Mouse (Mus musculus) myocyte (in vitro differentiated cells): ENCODE measurements at regions not wholly inside any gene's neighbourhood (a gene's known extent, or its start where the extent isn't known, plus 50 kb on each side); places are given as distances from the start of the nearest gene placed in this dataset.

ENCODE experiments used
- H3K27me3 ChIP-seq: one replicate; pipeline ENCODE4 v1.6.1; 2011; ENCODE audit not compliant: control insufficient read depth, insufficient read depth, insufficient read length
- H3K36me3 ChIP-seq: one replicate; pipeline ENCODE4 v1.6.1; 2011; ENCODE audit not compliant: control insufficient read depth, insufficient read depth
- H3K4me2 ChIP-seq: one replicate; pipeline ENCODE4 v1.6.1; 2011; ENCODE audit warnings: low read depth, control low read depth
- H3K4me3 ChIP-seq: one replicate; pipeline ENCODE4 v1.5.1; 2011; ENCODE audit warnings: mild to moderate bottlenecking, control low read depth, moderate library complexity
- H3K79me2 ChIP-seq: one replicate; pipeline ENCODE4 v1.6.1; 2011; ENCODE audit not compliant: control insufficient read depth, insufficient read depth
- H3ac ChIP-seq: one replicate; pipeline ENCODE4 v1.6.1; 2011; ENCODE audit not compliant: control insufficient read depth, insufficient read length
- CEBPB ChIP-seq: IDR thresholded peaks from 2 replicates; pipeline ENCODE4 v1.6.1; 2011; ENCODE audit warnings: mild to moderate bottlenecking, moderate library complexity; ENCODE audit not compliant: poor library complexity, insufficient read depth, severe bottlenecking
- E2F4 ChIP-seq: IDR thresholded peaks from one replicate; pipeline ENCODE4 v1.6.1; 2011; ENCODE audit warnings: mild to moderate bottlenecking, control low read depth, moderate library complexity; ENCODE audit not compliant: insufficient read depth
- MAX ChIP-seq: IDR thresholded peaks from one replicate; pipeline ENCODE4 v1.6.1; 2011; ENCODE audit warnings: low read depth, mild to moderate bottlenecking, control low read depth
- MYOD1 ChIP-seq, 3 experiments: IDR thresholded peaks; one replicate each; pipeline ENCODE4 v1.6.1; 2011; ENCODE audit warnings: control low read depth in 2 of 3, low read depth in 2 of 3, mild to moderate bottlenecking in 2 of 3, moderate library complexity in 1 of 3; ENCODE audit not compliant: insufficient read length in 2 of 3, control insufficient read depth in 1 of 3
- MYOG ChIP-seq, 3 experiments: IDR thresholded peaks; one replicate each; pipeline ENCODE4 v1.6.1; 2011; ENCODE audit warnings: control low read depth in 2 of 3, low read depth in 2 of 3, mild to moderate bottlenecking in 2 of 3; ENCODE audit not compliant: insufficient read length in 2 of 3, control insufficient read depth in 1 of 3, insufficient read depth in 1 of 3
- POLR2A ChIP-seq: IDR thresholded peaks from one replicate; pipeline ENCODE4 v1.6.1; 2011; ENCODE audit warnings: low read depth, mild to moderate bottlenecking, control low read depth, moderate library complexity; ENCODE audit not compliant: insufficient read length
- POLR2AphosphoS2 ChIP-seq: IDR thresholded peaks from one replicate; pipeline ENCODE4 v1.6.1; 2011; ENCODE audit warnings: low read depth, control low read depth; ENCODE audit not compliant: insufficient read length
- REST ChIP-seq: IDR thresholded peaks from one replicate; pipeline ENCODE4 v1.6.1; 2011; ENCODE audit warnings: mild to moderate bottlenecking, control low read depth, moderate library complexity; ENCODE audit not compliant: insufficient read depth, insufficient read length
- SRF ChIP-seq: IDR thresholded peaks from one replicate; pipeline ENCODE4 v1.6.1; 2011; ENCODE audit warnings: low read depth; ENCODE audit not compliant: control insufficient read depth, insufficient read length
- TCF12 ChIP-seq: IDR thresholded peaks from one replicate; pipeline ENCODE4 v1.6.1; 2011; ENCODE audit warnings: mild to moderate bottlenecking, control low read depth; ENCODE audit not compliant: poor library complexity, insufficient read depth, severe bottlenecking
- TCF3 ChIP-seq: IDR thresholded peaks from one replicate; pipeline ENCODE4 v1.6.1; 2011; ENCODE audit warnings: low read depth, control low read depth; ENCODE audit not compliant: insufficient read length
- USF1 ChIP-seq: IDR thresholded peaks from one replicate; pipeline ENCODE4 v1.6.1; 2011; ENCODE audit warnings: low read depth, mild to moderate bottlenecking, control low read depth, moderate library complexity

DNA sequence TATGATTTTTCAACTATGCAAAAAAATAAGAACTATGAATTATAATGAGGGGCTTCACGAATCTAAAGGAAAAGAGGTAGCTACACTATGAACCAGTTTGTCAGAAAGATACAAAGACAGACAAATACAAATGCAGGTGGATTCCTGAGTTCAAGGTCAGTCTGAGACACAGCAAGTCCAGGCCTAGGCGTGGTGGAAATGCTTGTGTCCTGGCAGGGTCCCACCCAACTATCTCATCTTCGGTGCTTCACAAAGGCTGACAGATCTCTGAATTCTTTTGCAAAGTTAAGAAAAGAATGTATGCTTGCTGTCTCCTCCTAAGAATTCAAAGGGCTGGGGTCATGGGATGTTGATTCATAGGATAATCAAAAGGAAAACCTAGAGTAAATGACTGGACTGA lies 132.9 kb upstream of the Abca1 start:
- TF ChIP-seq E2F4: no peak
- no peak for TF ChIP-seq CEBPB
- no peak for TF ChIP-seq POLR2AphosphoS2
- no peak for TF ChIP-seq MAX
- TF ChIP-seq USF1: no peak
- TF ChIP-seq POLR2A: no peak
- no peak for TF ChIP-seq SRF
- TF ChIP-seq REST: no peak
- no peak for TF ChIP-seq MYOG (IDR thresholded peaks at IDR 0.05; ENCODE audit: control insufficient read depth in 1 of 3, insufficient read depth in 1 of 3, insufficient read length in 2 of 3, low read depth in 2 of 3)
- no peak for TF ChIP-seq TCF12
- no peak overlapping the region for H3K4me2 ChIP-seq
- H3K36me3 ChIP-seq: no peaks in the 10 kb centered on the region
- no peaks in the 10 kb centered on the region for H3K79me2 ChIP-seq
- H3K4me3 ChIP-seq: no peak overlapping the region
- no peak overlapping the region for H3ac ChIP-seq
- no peaks in the 10 kb centered on the region for H3K27me3 ChIP-seq

DNA sequence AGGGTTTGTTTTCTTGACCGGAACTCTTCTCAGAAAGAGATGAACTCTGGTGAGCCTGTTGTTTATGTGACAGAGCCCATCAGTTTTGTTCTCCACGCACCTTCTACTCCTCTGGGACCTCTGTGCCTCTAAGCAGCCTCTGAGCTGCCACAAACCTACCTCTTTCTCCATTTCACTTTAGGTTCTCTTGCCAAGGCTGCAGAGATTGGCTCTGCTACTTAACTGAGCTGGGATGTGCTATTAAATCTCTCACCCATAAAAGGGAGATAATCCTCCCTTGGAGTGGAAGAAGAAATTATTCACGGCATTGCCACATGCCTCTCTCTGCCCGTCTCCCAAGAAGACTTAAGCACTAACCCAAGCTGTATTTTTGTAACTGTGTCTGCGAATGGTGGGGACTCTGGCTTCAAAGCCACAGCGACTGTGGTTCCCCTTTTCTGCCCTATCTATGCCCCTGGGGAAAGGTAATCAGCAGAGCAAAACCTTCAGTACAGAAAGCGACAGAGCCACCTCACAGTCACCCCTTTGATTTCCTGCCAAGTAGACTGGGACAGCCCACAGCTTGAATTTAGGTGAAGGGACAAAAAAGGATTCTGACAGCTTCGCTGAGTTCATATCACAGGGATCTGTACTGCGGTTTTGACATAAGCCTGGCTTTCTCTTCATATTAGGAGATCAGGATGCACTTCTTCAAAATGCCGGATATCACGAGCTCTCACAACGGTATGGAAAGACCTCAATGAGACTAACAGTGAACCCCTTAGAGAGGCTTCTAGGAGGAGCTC lies 118.2 kb upstream of the Abca1 start:
- Histone ChIP-seq H3K4me2 (no peak overlapping the region), H3ac (no peak overlapping the region), H3K36me3 (no peaks in the 10 kb centered on the region), H3K79me2 (no peaks in the 10 kb centered on the region), H3K4me3 (no peak overlapping the region), H3K27me3 (peaks cover 45% of the 10 kb centered on the region)
- TF ChIP-seq POLR2A: no peak
- TF ChIP-seq CEBPB: no peak
- no peak for TF ChIP-seq MAX
- no peak for TF ChIP-seq SRF

DNA sequence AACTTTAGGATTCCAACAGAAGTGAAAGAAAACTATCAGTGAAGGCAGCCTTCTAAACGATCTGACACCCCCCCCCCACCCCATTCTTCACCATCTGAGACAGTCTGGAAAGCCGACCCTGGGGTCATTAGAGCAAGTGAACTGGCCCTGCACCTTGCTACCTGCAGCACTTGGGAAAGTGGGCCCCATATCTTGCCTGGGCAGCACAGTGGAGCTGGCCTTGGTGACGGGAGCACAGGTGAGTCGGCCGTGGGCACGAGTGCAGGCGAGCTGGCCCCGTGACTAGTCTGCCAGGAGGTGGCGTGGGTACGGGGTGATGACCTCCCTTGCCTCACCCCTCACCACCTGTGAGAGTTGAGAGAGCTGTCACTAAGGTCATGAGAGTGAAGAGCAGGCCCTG lies 110.7 kb upstream of the Abca1 start:
- Histone ChIP-seq H3K36me3 (no peaks in the 10 kb centered on the region), H3K4me3 (no peak overlapping the region), H3K4me2 (no peak overlapping the region), H3K27me3 (no peaks in the 10 kb centered on the region), H3K79me2 (no peaks in the 10 kb centered on the region), H3ac (no peak overlapping the region)
- TF ChIP-seq REST: no peak
- TF ChIP-seq POLR2A: no peak
- TF ChIP-seq TCF12: no peak
- no peak for TF ChIP-seq MYOD1 (IDR thresholded peaks at IDR 0.05; ENCODE audit: control insufficient read depth in 1 of 3, insufficient read length in 2 of 3, low read depth in 2 of 3)
- TF ChIP-seq USF1: no peak
- no peak for TF ChIP-seq CEBPB
- TF ChIP-seq MYOG (IDR thresholded peaks at IDR 0.05; ENCODE audit: control insufficient read depth in 1 of 3, insufficient read depth in 1 of 3, insufficient read length in 2 of 3, low read depth in 2 of 3): no peak

DNA sequence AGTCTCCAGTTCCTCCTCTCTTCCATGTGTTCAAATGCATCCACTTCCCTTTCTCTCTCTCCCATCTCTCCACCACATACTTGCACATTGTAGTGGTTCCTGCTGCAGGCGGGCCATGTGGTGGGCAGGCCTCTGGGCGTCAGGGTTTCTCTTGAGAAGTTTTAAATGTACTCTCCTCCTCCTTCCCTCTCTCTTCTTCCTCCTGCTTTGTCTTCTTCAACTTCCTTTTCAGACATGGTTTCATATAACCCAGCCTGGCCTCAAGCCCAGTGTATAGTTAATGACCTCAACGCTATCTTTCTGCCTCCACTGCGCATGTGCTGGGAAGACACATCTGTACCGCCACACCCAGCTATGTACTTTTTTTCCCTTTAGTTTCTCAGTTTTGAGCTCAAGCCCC lies 110.3 kb upstream of the Abca1 start:
- Histone ChIP-seq H3ac (no peak overlapping the region), H3K36me3 (no peaks in the 10 kb centered on the region), H3K79me2 (no peaks in the 10 kb centered on the region), H3K4me2 (no peak overlapping the region), H3K27me3 (no peaks in the 10 kb centered on the region), H3K4me3 (no peak overlapping the region)
- TF ChIP-seq SRF (no peak), E2F4 (no peak), MAX (no peak), REST (no peak), POLR2AphosphoS2 (no peak), POLR2A (no peak), TCF3 (no peak), TCF12 (no peak), MYOD1 (IDR thresholded peaks at IDR 0.05; ENCODE audit: control insufficient read depth in 1 of 3, insufficient read length in 2 of 3, low read depth in 2 of 3) (no peak), CEBPB (no peak), MYOG (IDR thresholded peaks at IDR 0.05; ENCODE audit: control insufficient read depth in 1 of 3, insufficient read depth in 1 of 3, insufficient read length in 2 of 3, low read depth in 2 of 3) (no peak), USF1 (no peak)

DNA sequence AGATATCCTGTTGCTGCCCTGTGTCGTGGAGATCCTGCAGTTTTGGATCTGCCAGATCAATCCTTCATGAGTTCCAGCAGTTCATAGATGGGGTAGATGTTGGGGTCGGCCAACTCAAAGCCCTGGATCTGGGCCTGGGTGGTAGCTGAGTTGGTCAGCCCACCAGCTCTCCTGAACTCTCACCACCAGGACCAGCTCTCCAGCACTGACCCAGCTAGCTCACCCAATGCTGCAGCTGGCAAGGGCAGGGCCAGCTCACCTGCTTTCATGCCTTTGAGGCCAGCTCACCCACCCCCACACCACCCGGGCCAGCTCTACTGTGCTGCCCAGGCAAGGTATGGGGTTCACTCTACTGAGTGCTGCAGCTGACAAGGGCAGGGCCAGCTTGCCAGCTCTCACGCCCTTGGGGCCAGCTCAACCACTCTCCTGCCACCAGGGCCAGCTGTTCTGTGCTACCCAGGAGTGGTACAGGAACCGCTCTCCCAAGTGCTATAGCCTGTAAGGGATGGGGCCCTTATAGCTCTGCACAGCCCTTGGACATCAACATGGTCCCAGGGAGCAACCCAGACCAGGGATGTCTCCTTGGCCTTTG lies 109.7 kb upstream of the Abca1 start:
- Histone ChIP-seq H3K4me2 (no peak overlapping the region), H3ac (no peak overlapping the region), H3K27me3 (no peaks in the 10 kb centered on the region), H3K4me3 (no peak overlapping the region), H3K36me3 (no peaks in the 10 kb centered on the region), H3K79me2 (no peaks in the 10 kb centered on the region)
- TF ChIP-seq POLR2AphosphoS2 (no peak), TCF3 (no peak), MYOD1 (IDR thresholded peaks at IDR 0.05; ENCODE audit: control insufficient read depth in 1 of 3, insufficient read length in 2 of 3, low read depth in 2 of 3) (peak in 1 of 3 experiments; percentile 29), REST (no peak), SRF (no peak), CEBPB (no peak), USF1 (no peak), POLR2A (no peak), TCF12 (no peak), E2F4 (no peak), MAX (no peak), MYOG (IDR thresholded peaks at IDR 0.05; ENCODE audit: control insufficient read depth in 1 of 3, insufficient read depth in 1 of 3, insufficient read length in 2 of 3, low read depth in 2 of 3) (peak in 1 of 3 experiments; percentile 21)
